Mouse (Mus musculus): ENCODE data around the gene Rwdd2b.

DNA sequence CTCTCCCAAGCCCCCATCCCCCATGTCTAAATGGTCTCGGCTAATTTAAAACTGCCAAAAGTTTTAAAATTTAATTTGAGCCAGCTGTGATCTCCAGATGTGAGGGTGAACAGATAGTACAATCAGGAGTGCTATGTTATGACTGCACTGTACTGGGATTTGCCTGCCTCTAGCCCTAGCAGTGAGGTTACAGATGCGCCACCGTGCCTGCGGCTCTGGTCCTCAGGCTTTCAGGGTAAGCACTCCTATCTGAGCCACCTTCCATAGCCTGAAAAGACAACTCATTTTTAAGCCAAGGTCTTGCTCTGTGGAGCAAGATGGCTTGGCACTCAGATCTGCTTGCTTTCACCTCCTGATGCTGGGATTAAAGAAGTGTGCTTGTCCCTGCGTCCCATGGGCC lies 44.0 kb upstream of the Rwdd2b start:
- TF ChIP-seq ZNF384 (IDR thresholded peaks at IDR 0.05; ENCODE audit: low read depth, low read length) (no peak), CHD2 (IDR thresholded peaks at IDR 0.05; ENCODE audit: low read depth, low read length) (no peak), MAFK (IDR thresholded peaks at IDR 0.05; ENCODE audit: insufficient read depth, low read depth, low read length) (no peak), HCFC1 (IDR thresholded peaks at IDR 0.05; ENCODE audit: borderline replicate concordance, insufficient read depth, low read length) (no peak), ZC3H11A (IDR thresholded peaks at IDR 0.05; ENCODE audit: borderline replicate concordance, low read depth, low read length) (no peak)

Data from ES-E14 (cell line).